Mouse (Mus musculus): ENCODE measurements at regions not wholly inside any gene's neighbourhood (a gene's known extent, or its start where the extent isn't known, plus 50 kb on each side); places are given as distances from the start of the nearest gene placed in this dataset.

DNA sequence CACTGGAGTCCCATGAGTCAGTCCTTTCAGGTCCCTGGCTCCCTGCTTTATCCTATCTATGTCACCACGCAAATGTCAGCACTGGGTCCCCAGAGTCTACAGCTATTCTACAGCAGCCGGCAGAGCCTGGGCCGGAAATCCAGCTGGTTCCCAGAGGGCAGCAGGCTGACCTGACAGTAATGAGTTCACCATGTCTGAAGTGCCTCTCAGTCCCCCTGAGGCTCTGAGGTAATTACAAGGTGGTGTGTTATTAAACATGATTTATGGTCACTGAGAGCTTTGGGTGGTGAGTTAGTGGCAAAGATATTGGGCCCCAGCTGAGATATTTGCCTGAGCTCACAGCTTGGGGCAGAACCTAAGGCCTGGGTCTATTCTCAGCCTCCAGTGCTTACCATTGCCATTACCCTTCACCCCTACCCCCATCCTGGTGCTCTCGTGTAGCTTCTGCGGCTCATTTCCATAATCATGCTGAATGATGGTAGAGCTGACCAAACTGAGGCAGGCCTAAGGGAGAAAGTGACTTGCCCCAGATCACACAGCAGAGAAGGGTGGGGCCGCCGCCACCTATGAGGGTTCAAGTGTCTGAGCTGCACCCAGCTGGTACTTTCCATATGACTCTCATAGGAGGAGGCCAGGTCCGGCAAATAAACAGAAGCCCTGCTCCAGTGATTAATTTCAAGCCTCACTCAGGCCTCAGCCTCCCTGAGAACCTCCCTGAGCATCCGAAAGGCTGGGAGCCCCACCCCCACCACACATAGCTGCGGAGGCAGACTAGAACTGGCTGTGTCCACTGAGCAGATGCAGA is 446.8 kb downstream of the Ptpru start:
- Histone ChIP-seq H3K36me3 (ENCODE audit: control insufficient read depth, insufficient read depth, low read length, poor library complexity, severe bottlenecking) (no peaks in the 10 kb centered on the region), H3K27me3 (ENCODE audit: control insufficient read depth, insufficient read depth, low read length, poor library complexity, severe bottlenecking) (no peaks in the 10 kb centered on the region), H3K4me1 (ENCODE audit: control insufficient read depth, insufficient read depth, low read length) (no peaks in the 10 kb centered on the region), H3K9me3 (replicated peaks; ENCODE audit: control insufficient read depth, insufficient read depth, low read length, poor library complexity, severe bottlenecking) (peaks cover 13% of the 10 kb centered on the region), H3K9ac (ENCODE audit: low read depth, poor library complexity, severe bottlenecking) (no peak overlapping the region), H3K27ac (ENCODE audit: insufficient read depth, low read length) (no peak overlapping the region), H3K4me3 (ENCODE audit: low read depth, low read length) (no peak overlapping the region)
- TF ChIP-seq CTCF (IDR thresholded peaks at IDR 0.05; ENCODE audit: low read depth, low read length): no peak
- no peak for TF ChIP-seq POLR2A (IDR thresholded peaks at IDR 0.05; ENCODE audit: insufficient read depth, low read length)
- no peak for TF ChIP-seq EP300 (IDR thresholded peaks at IDR 0.05; ENCODE audit: insufficient read depth, low read depth, low read length)

DNA sequence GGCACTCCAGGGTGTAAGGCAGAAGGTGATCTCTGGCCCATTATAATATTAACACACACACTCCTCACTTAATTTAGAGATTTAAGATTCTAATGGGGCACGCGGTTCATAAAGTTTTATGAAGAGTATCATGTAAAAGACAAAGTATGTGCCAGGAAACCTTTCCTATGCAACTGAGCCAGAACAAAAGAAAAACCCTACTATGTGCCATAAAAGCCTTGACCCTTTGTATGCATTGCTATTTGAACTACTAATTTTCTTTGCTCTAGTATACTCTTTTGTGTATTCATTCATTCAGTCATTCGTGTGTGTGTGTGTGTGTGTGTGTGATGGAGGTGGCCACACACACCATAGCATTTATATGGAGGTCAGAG is 446.2 kb downstream of the Ptpru start:
- Histone ChIP-seq H3K4me1 (ENCODE audit: control insufficient read depth, insufficient read depth, low read length) (no peaks in the 10 kb centered on the region), H3K36me3 (ENCODE audit: control insufficient read depth, insufficient read depth, low read length, poor library complexity, severe bottlenecking) (no peaks in the 10 kb centered on the region), H3K9me3 (replicated peaks; ENCODE audit: control insufficient read depth, insufficient read depth, low read length, poor library complexity, severe bottlenecking) (peaks cover 13% of the 10 kb centered on the region), H3K27ac (ENCODE audit: insufficient read depth, low read length) (no peak overlapping the region), H3K4me3 (ENCODE audit: low read depth, low read length) (no peak overlapping the region), H3K9ac (ENCODE audit: low read depth, poor library complexity, severe bottlenecking) (no peak overlapping the region), H3K27me3 (ENCODE audit: control insufficient read depth, insufficient read depth, low read length, poor library complexity, severe bottlenecking) (no peaks in the 10 kb centered on the region)
- TF ChIP-seq POLR2A (IDR thresholded peaks at IDR 0.05; ENCODE audit: insufficient read depth, low read length) (no peak), CTCF (IDR thresholded peaks at IDR 0.05; ENCODE audit: low read depth, low read length) (no peak), EP300 (IDR thresholded peaks at IDR 0.05; ENCODE audit: insufficient read depth, low read depth, low read length) (no peak)

DNA sequence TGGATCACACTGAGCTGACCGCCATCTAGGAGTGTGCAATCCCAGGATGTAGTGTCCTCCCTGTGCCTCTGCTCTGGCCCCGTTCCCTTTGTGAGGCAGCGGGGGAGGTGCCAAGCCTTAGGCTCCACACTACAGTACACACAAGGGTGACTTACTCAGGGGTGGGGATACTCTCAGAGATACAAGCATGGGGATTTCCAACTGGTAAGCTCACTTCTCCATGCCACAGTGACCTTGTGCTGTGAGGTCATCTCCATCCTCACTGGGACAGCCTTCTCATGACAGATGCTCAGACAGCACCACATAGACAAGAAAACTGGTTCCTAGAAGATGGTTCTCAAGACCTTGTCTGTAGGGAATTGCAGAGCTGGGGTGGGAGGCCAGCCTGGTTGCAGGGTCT is 445.6 kb downstream of the Ptpru start:
- Histone ChIP-seq H3K4me1 (ENCODE audit: control insufficient read depth, insufficient read depth, low read length) (no peaks in the 10 kb centered on the region), H3K27ac (ENCODE audit: insufficient read depth, low read length) (no peak overlapping the region)
- no peak for TF ChIP-seq EP300 (IDR thresholded peaks at IDR 0.05; ENCODE audit: insufficient read depth, low read depth, low read length)
- no peak for TF ChIP-seq POLR2A (IDR thresholded peaks at IDR 0.05; ENCODE audit: insufficient read depth, low read length)
- no peak for TF ChIP-seq CTCF (IDR thresholded peaks at IDR 0.05; ENCODE audit: low read depth, low read length)

DNA sequence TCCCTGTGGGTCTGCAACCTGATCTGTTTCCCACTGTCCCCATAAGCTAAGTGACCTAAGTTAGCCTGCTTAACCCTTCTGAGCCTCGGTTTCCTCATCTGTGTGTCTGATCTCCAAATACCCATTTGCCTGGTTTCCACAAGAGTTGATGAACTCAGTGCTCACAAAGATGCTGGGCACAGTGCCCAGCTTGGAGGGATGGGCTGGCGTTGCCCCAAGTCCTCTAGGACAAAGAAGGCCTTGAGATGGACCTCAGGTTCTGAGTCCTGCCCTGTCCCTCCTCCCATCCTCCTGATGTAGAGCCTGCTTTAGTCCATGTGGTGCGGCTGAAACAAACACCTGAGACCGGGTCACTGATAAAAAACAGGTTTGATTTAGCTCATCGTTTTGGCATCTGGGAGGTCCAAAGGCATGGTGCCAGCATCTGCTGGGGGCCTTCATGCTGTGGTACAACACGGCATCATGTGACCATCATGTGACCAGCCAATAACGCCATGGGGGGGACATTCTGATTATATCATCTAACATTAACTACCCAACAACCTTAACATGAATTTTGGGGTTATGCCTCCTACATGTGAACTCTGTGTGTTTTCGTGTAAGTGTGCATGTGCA is 441.8 kb downstream of the Ptpru start:
- Histone ChIP-seq H3K9ac (ENCODE audit: low read depth, poor library complexity, severe bottlenecking) (no peak overlapping the region), H3K4me3 (ENCODE audit: low read depth, low read length) (no peak overlapping the region), H3K36me3 (ENCODE audit: control insufficient read depth, insufficient read depth, low read length, poor library complexity, severe bottlenecking) (no peaks in the 10 kb centered on the region), H3K27me3 (ENCODE audit: control insufficient read depth, insufficient read depth, low read length, poor library complexity, severe bottlenecking) (no peaks in the 10 kb centered on the region), H3K4me1 (ENCODE audit: control insufficient read depth, insufficient read depth, low read length) (no peaks in the 10 kb centered on the region), H3K27ac (ENCODE audit: insufficient read depth, low read length) (no peak overlapping the region), H3K9me3 (replicated peaks; ENCODE audit: control insufficient read depth, insufficient read depth, low read length, poor library complexity, severe bottlenecking) (no peaks in the 10 kb centered on the region)
- TF ChIP-seq POLR2A (IDR thresholded peaks at IDR 0.05; ENCODE audit: insufficient read depth, low read length) (no peak), CTCF (IDR thresholded peaks at IDR 0.05; ENCODE audit: low read depth, low read length) (no peak), EP300 (IDR thresholded peaks at IDR 0.05; ENCODE audit: insufficient read depth, low read depth, low read length) (no peak)

More for the DNA sequence above, 445.6 kb downstream of the Ptpru start:
- no peak overlapping the region for H3K9ac ChIP-seq (ENCODE audit: low read depth, poor library complexity, severe bottlenecking)
- no peaks in the 10 kb centered on the region for H3K36me3 ChIP-seq (ENCODE audit: control insufficient read depth, insufficient read depth, low read length, poor library complexity, severe bottlenecking)
- H3K4me3 ChIP-seq (ENCODE audit: low read depth, low read length): no peak overlapping the region
- H3K27me3 ChIP-seq (ENCODE audit: control insufficient read depth, insufficient read depth, low read length, poor library complexity, severe bottlenecking): no peaks in the 10 kb centered on the region
- peaks cover 10% of the 10 kb centered on the region for H3K9me3 ChIP-seq (replicated peaks; ENCODE audit: control insufficient read depth, insufficient read depth, low read length, poor library complexity, severe bottlenecking)

DNA sequence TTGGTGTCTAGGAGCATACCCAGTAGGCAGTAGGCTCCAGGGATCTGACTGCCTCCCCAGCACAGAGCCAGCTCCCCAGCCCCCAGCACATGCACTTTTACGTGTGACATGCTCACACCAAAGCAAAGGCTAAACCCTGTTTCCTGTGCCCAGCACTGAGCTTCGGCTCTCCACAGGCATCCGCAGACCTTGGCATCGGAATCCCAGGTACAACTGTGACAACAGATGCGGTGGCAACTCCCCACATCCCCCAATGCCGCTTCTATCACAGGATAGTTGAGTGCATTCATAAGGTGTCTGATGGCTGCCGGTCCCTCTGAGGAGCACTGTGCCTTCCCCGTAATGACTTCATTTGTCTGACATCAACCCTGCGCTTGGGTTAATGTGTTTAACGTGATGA is 440.9 kb downstream of the Ptpru start:
- Histone ChIP-seq H3K27me3 (ENCODE audit: control insufficient read depth, insufficient read depth, low read length, poor library complexity, severe bottlenecking) (no peaks in the 10 kb centered on the region), H3K9me3 (replicated peaks; ENCODE audit: control insufficient read depth, insufficient read depth, low read length, poor library complexity, severe bottlenecking) (no peaks in the 10 kb centered on the region), H3K4me3 (ENCODE audit: low read depth, low read length) (no peak overlapping the region), H3K27ac (ENCODE audit: insufficient read depth, low read length) (no peak overlapping the region), H3K9ac (ENCODE audit: low read depth, poor library complexity, severe bottlenecking) (no peak overlapping the region), H3K4me1 (ENCODE audit: control insufficient read depth, insufficient read depth, low read length) (no peaks in the 10 kb centered on the region), H3K36me3 (ENCODE audit: control insufficient read depth, insufficient read depth, low read length, poor library complexity, severe bottlenecking) (no peaks in the 10 kb centered on the region)
- TF ChIP-seq CTCF (IDR thresholded peaks at IDR 0.05; ENCODE audit: low read depth, low read length) (no peak), EP300 (IDR thresholded peaks at IDR 0.05; ENCODE audit: insufficient read depth, low read depth, low read length) (no peak), POLR2A (IDR thresholded peaks at IDR 0.05; ENCODE audit: insufficient read depth, low read length) (no peak)

DNA sequence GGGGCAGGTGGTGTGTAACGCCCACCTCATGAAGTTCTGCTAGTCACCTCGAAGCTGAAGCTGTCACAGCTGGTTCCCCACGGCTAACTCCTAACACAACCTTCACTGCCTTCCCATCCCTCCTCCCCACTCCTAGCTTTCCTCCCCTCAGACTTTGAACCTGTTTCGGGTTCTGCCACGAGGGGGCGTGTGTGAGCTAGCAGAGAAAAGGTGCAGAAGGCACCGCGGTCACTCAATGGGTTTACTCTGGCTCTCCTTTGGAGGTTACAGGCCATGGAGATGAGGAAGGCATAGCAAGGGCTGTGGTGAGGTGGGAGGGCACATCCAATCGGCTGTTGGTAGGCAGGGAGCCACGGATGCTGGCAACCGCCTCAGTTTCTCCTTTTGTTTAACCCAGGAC is 437.3 kb downstream of the Ptpru start:
- Histone ChIP-seq H3K27ac (ENCODE audit: insufficient read depth, low read length) (no peak overlapping the region), H3K27me3 (ENCODE audit: control insufficient read depth, insufficient read depth, low read length, poor library complexity, severe bottlenecking) (no peaks in the 10 kb centered on the region), H3K4me1 (ENCODE audit: control insufficient read depth, insufficient read depth, low read length) (no peaks in the 10 kb centered on the region), H3K4me3 (ENCODE audit: low read depth, low read length) (no peak overlapping the region), H3K36me3 (ENCODE audit: control insufficient read depth, insufficient read depth, low read length, poor library complexity, severe bottlenecking) (no peaks in the 10 kb centered on the region), H3K9ac (ENCODE audit: low read depth, poor library complexity, severe bottlenecking) (no peak overlapping the region), H3K9me3 (replicated peaks; ENCODE audit: control insufficient read depth, insufficient read depth, low read length, poor library complexity, severe bottlenecking) (no peaks in the 10 kb centered on the region)
- TF ChIP-seq CTCF (IDR thresholded peaks at IDR 0.05; ENCODE audit: low read depth, low read length): peak; percentile 78
- no peak for TF ChIP-seq POLR2A (IDR thresholded peaks at IDR 0.05; ENCODE audit: insufficient read depth, low read length)
- TF ChIP-seq EP300 (IDR thresholded peaks at IDR 0.05; ENCODE audit: insufficient read depth, low read depth, low read length): no peak

All from ES-Bruce4 (cell line).